Mouse (Mus musculus) layer of hippocampus, postnatal 14 days (tissue): ENCODE results near the gene Gm5134. TPM values are rescaled to one million over a fixed set of nuclear protein-coding genes. Genes with fewer than 3 reads are reported as not detected.

Experiments used
- DNase-seq, 2 experiments: peaks; one replicate each; pipeline ENCODE4 v3.0.0; 2021 to 2022; ENCODE audit warnings: low spot score in 2 of 2, mixed read lengths in 1 of 2
- total RNA-seq, 2 experiments: library from RNA; stranded (reverse); gene quantifications; 2 replicates each; pipeline ENCODE4 v1.2.3; 2021

Gene Gm5134
- total RNA-seq, 2 experiments from 2014 or later = not detected

GRCm38 (mm10) chr10:75939481-75940234, 14.7 kb upstream of the Gm5134 start:
- DNase-seq = no peak

GRCm38 (mm10) chr10:75940520-75940919, 13.8 kb upstream of the Gm5134 start, which contains the start of gene Gm867:
Gene Gm867, minus strand, starts transcription at chr10:75940672.
- no peak for DNase-seq

- no peak for DNase-seq
Observed at GRCm38 (mm10) chr10:75941042-75941824, 13.1 kb upstream of the Gm5134 start.

- no peak for DNase-seq
Observed at GRCm38 (mm10) chr10:75942736-75943477, 11.4 kb upstream of the Gm5134 start, which contains the start of gene Vpreb3. Gene Vpreb3, plus strand, starts transcription at chr10:75943057.

- no peak for DNase-seq
Observed at GRCm38 (mm10) chr10:75944066-75944772, 10.1 kb upstream of the Gm5134 start.

- DNase-seq = no peak
Observed at GRCm38 (mm10) chr10:75945213-75945612, 9.1 kb upstream of the Gm5134 start.

GRCm38 (mm10) chr10:75945896-75946295, 8.4 kb upstream of the Gm5134 start:
- no peak for DNase-seq

- DNase-seq = no peak
Observed at GRCm38 (mm10) chr10:75948079-75948478, 6.2 kb upstream of the Gm5134 start.

GRCm38 (mm10) chr10:75949053-75950045, 5.0 kb upstream of the Gm5134 start:
- DNase-seq = no peak

- DNase-seq = no peak
Observed at GRCm38 (mm10) chr10:75950791-75951210, 3.5 kb upstream of the Gm5134 start.

GRCm38 (mm10) chr10:75951424-75952050, 2.8 kb upstream of the Gm5134 start:
- DNase-seq = peak; percentile 51 to 60

GRCm38 (mm10) chr10:75973846-75974245, 19.5 kb downstream of the Gm5134 start:
- DNase-seq = no peak

GRCm38 (mm10) chr10:75975216-75975615, 20.9 kb downstream of the Gm5134 start:
- DNase-seq = no peak

GRCm38 (mm10) chr10:75978119-75978834, 24.0 kb downstream of the Gm5134 start:
- no peak for DNase-seq

GRCm38 (mm10) chr10:75978835-75979157, 24.5 kb downstream of the Gm5134 start:
- DNase-seq = no peak

- peak in 1 of 2 experiments; percentile 31 for DNase-seq
Observed at GRCm38 (mm10) chr10:75979432-75979831, 25.1 kb downstream of the Gm5134 start.

GRCm38 (mm10) chr10:75990430-75991042, 36.2 kb downstream of the Gm5134 start:
- no peak for DNase-seq

- no peak for DNase-seq
Observed at GRCm38 (mm10) chr10:75993616-75994240, 39.4 kb downstream of the Gm5134 start.
